Mouse (Mus musculus) brain, embryonic 14.5 days (tissue): ENCODE results near the gene Eps15l1.

Experiments used
- CTCF ChIP-seq: fragments of 200-500 bp; IDR thresholded peaks from 2 replicates; pipeline ENCODE4 v1.5.1; 2012; ENCODE audit warnings: inconsistent platforms, mild to moderate bottlenecking, moderate library complexity, borderline replicate concordance; ENCODE audit not compliant: insufficient read depth, insufficient read length; ENCODE audit errors: extremely low read depth
- POLR2A ChIP-seq: fragments of 200-500 bp; IDR thresholded peaks from 2 replicates; pipeline ENCODE4 v1.6.1; 2012; ENCODE audit warnings: mild to moderate bottlenecking, inconsistent platforms, borderline replicate concordance; ENCODE audit not compliant: poor library complexity, insufficient read depth, insufficient read length, severe bottlenecking; ENCODE audit errors: extremely low read depth

DNA sequence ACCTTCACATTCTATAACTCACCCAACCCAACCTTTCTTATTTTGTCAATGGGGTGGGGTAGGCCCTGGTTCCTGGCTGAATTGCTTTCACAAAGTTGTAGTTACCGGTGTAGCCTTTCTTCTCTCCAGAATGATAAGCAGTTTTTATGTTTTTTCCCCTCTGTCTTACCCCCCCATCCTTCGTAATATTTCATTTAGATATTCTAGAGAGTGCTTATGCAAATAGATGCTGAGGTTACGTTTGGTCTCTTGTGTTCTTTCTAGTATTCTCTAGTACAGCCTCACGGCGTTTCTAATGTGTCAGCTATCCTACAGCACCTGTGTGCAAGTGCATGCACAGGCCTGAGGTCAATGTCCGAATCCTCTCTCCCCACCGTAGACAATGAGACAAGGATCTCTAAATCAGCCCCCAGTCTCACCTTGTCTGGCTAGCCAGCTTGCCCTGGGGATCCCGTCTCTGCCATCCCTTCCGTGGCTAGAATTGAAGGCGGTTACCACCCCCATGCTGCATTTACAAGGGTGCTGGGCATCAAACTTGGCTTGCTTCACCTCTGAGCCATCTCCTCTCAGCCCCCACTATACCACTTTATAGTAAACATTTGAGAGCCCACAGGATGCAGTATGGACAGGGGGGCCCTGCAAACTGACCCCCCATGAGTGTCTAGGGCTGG, 97.1 kb downstream of the Eps15l1 start:
- TF ChIP-seq CTCF (no peak), POLR2A (no peak)
